Mouse (Mus musculus) frontal cortex, postnatal 25 days (tissue): ENCODE data around the gene Polrmt.

Experiments
- DNase-seq, 2 experiments: peaks; one replicate each; pipeline ENCODE4 v3.0.0; 2022; ENCODE audit warnings: low spot score in 2 of 2

The Polrmt gene

DNA sequence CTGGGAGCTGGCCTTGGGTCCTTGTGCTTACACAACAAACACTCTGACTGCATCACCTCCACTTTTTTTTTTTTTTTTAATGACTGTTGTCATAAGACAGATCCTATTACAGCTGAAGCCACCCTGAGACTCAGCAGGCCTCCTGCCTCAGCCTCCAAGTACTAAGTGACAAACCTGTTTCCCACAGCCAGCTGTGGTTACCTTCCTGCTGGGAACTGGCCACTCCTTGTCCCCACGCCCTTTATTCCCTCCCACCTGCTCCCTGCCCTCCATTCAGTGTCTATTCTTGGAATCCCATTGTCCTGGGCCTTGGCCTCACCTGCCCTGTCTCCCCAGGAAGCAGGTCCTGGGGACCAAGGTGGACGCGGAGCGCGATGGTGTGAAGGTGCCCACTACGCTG is 58.9 kb downstream of the Polrmt start:
- DNase-seq, result no peak

DNA sequence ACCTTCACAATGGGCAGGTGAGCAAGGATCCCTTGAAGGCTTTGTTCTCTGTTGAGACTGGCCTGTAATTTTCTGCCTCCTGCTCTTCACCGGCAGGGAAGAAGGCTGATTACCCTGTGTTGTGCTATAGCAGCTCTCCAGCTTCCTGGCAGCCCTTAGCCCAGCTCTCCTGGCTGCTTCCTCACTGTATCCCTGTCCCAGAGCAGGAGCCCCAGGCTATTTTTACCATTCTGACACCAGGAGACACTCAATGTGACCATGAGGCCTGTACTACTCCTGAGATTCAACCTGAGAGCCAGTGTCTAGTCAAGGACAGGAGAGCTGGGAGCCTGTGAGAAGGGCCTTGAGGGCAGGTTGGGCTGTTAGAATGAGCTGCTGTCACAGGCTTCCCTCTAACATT is 59.7 kb downstream of the Polrmt start:
- no peak for DNase-seq

DNA sequence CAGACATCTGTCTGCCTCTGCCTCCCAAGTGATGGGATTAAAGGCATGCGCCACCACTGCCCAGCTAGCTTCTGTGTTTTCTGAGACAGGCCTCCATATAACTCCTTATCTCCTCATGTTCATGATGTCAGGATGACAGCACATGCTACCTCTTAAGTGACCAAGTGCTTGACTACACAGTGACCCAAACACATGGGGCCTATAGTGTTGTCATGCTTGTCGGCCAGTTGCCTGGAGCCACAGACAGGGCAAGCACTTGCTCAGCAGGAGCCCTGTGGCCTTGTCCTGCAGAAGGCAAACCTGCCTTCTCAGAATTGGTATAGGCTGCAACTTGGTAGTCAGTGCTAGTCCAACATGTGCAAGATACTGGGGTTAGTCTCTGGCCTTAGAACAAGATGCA is 60.2 kb downstream of the Polrmt start:
- DNase-seq, result no peak
